In genomic region chr5:134255294-134255693, GRCm38 (mm10) we compare ENCODE assay signal across 15 mouse cellular contexts.
"Had no signal": no experiment of that assay in that cellular context is flagged by ENCODE, and none has a peak within 500 bp of the region (broad histone marks: within the 10 kb centered on the region; RNA-seq: fewer than 3 reads in every experiment).

No protein-coding gene starts in this region.

- H3K9me3 ChIP-seq: kidney, embryonic 15.5 days; limb, embryonic 10.5 days; liver, embryonic 15.5 days; midbrain, embryonic 15.5 days had no signal

- H3K4me1 ChIP-seq: kidney, embryonic 15.5 days; limb, embryonic 10.5 days; liver, embryonic 15.5 days; midbrain, embryonic 15.5 days had no signal

- ATAC-seq: intestine, embryonic 16.5 days; lung, postnatal 0 days; midbrain, embryonic 15.5 days had no signal

- H3K9ac ChIP-seq: kidney, embryonic 15.5 days; liver, embryonic 15.5 days; midbrain, embryonic 15.5 days had no signal

- H3K27ac ChIP-seq: kidney, embryonic 15.5 days; limb, embryonic 10.5 days; liver, embryonic 15.5 days; midbrain, embryonic 15.5 days had no signal

- H3K4me2 ChIP-seq: kidney, embryonic 15.5 days; liver, embryonic 11.5 days; liver, embryonic 15.5 days; midbrain, embryonic 15.5 days had no signal

- DNase-seq: kidney, adult 2 months; kidney, postnatal 14 days; layer of hippocampus, postnatal 36 days; lung, adult 2 months; lung, postnatal 36 days; spleen, adult 18-20 months; thymus, adult 2 months; thymus, postnatal 25 days had no signal

- H3K27me3 ChIP-seq: kidney, embryonic 15.5 days; liver, embryonic 15.5 days; midbrain, embryonic 15.5 days had no signal

- H3K4me3 ChIP-seq: kidney, embryonic 15.5 days; limb, embryonic 10.5 days; liver, embryonic 15.5 days; midbrain, embryonic 15.5 days had no signal
